Mouse (Mus musculus): ENCODE results near the gene Wnt10a. TPM values are rescaled to one million over a fixed set of nuclear protein-coding genes. Genes with fewer than 3 reads are reported as not detected.
A peak's percentile ranks its signal among the peaks of the same experiment; 100 is the strongest.

Wnt10a gene
- total and polyA plus RNA-seq, 3 experiments: 126 to 187 (median 155) TPM

- Histone ChIP-seq H3K4me2 (ENCODE audit: insufficient read depth, low read depth, poor library complexity, severe bottlenecking) (peak overlapping the region; percentile 84), H3K9ac (ENCODE audit: insufficient read depth, low read depth) (peak overlapping the region; percentile 27), H3K4me3 (replicated peaks in 1 of 3; ENCODE audit: low read depth in 2 of 3, low read length in 2 of 3, poor library complexity in 1 of 3) (peak overlapping the region; percentile 34 to 57 (median 47)), H3K9me3 (replicated peaks; ENCODE audit: low read length) (no peaks in the 10 kb centered on the region), H3K27ac (ENCODE audit: insufficient read depth, low read depth) (peak overlapping the region; percentile 91), H3K79me2 (replicated peaks; ENCODE audit: control insufficient read depth, extremely low read depth, insufficient read depth, poor library complexity, severe bottlenecking) (peaks cover 7% of the 10 kb centered on the region; the same call in 1 of the 2 replicates), H3K4me1 (ENCODE audit: control insufficient read depth in 1 of 2, insufficient read depth in 2 of 2) (peaks cover 44 to 93% of the 10 kb centered on the region in 2 experiments), H3K27me3 (replicated peaks) (no peaks in the 10 kb centered on the region), H3K36me3 (replicated peaks in 1 of 2; ENCODE audit: control insufficient read depth in 1 of 2, insufficient read depth in 1 of 2, low read length in 1 of 2) (peaks cover 0 to 75% of the 10 kb centered on the region in 2 experiments)
- in situ Hi-C loops (cut with MboI; ENCODE audit: low pct_ligation_motif_present, low pct_unique_long_range_greater_than_20kb, low sequenced_read_pairs) (no loop called here), dilution Hi-C loops (cut with MboI; ENCODE audit: extremely low pct_ligation_motif_present, extremely low pct_unique_long_range_greater_than_20kb, low sequenced_read_pairs) (no loop called here)
- TF ChIP-seq MAFK (IDR thresholded peaks at IDR 0.05; ENCODE audit: insufficient replicate concordance, low read length): peak; percentile 91
- TF ChIP-seq POLR2AphosphoS2 (IDR thresholded peaks at IDR 0.05; ENCODE audit: low read depth, low read length): no peak
- no peak for TF ChIP-seq ZC3H11A (IDR thresholded peaks at IDR 0.05; ENCODE audit: low read depth, low read length)
- TF ChIP-seq MAX (IDR thresholded peaks at IDR 0.05; ENCODE audit: low read length): peak; percentile 46; the same call in 1 of the 2 replicates
- no peak for TF ChIP-seq GABPA (IDR thresholded peaks at IDR 0.05; ENCODE audit: insufficient replicate concordance, low read depth, low read length)
- no peak for TF ChIP-seq JUND (conservative IDR thresholded peaks at IDR 0.05; ENCODE audit: low read depth, low read length)
- TF ChIP-seq CTCF (conservative IDR thresholded peaks at IDR 0.05 in 1 of 2, IDR thresholded peaks at IDR 0.05 in 1 of 2; ENCODE audit: low read depth in 2 of 2, low read length in 2 of 2): no peak
- no peak for TF ChIP-seq HCFC1 (IDR thresholded peaks at IDR 0.05; ENCODE audit: low read depth, low read length)
- 0 out of 2 replicates have a peak, but pooled peaks have one; percentile 32 for TF ChIP-seq MYC (IDR thresholded peaks at IDR 0.05; ENCODE audit: low read depth, low read length)
- no peak for TF ChIP-seq SMC3 (IDR thresholded peaks at IDR 0.05; ENCODE audit: low read depth, low read length)
- TF ChIP-seq ETS1 (conservative IDR thresholded peaks at IDR 0.05; ENCODE audit: low read depth, low read length): no peak
- DNase-seq (ENCODE audit: extremely low read depth): no peak
Observed at GRCm38 (mm10) chr1:74801631-74802140, 10.4 kb downstream of the Wnt10a start.

GRCm38 (mm10) chr1:74802795-74803656, 11.7 kb downstream of the Wnt10a start:
- dilution Hi-C loops (cut with MboI; ENCODE audit: extremely low pct_ligation_motif_present, extremely low pct_unique_long_range_greater_than_20kb, low sequenced_read_pairs): no loop called here
- Histone ChIP-seq H3K36me3 (replicated peaks in 1 of 2; ENCODE audit: control insufficient read depth in 1 of 2, insufficient read depth in 1 of 2, low read length in 1 of 2) (peaks cover 0 to 61% of the 10 kb centered on the region in 2 experiments), H3K27me3 (replicated peaks) (no peaks in the 10 kb centered on the region), H3K4me2 (ENCODE audit: insufficient read depth, low read depth, poor library complexity, severe bottlenecking) (peak overlapping the region; percentile 84), H3K79me2 (replicated peaks; ENCODE audit: control insufficient read depth, extremely low read depth, insufficient read depth, poor library complexity, severe bottlenecking) (peaks cover 7% of the 10 kb centered on the region; the same call in 1 of the 2 replicates), H3K9ac (ENCODE audit: insufficient read depth, low read depth) (peak overlapping the region; percentile 62), H3K9me3 (replicated peaks; ENCODE audit: low read length) (no peaks in the 10 kb centered on the region), H3K27ac (ENCODE audit: insufficient read depth, low read depth) (peak overlapping the region; percentile 91), H3K4me3 (replicated peaks in 1 of 3; ENCODE audit: low read depth in 2 of 3, low read length in 2 of 3, poor library complexity in 1 of 3) (peak overlapping the region; percentile 47 to 57 (median 57)), H3K4me1 (ENCODE audit: control insufficient read depth in 1 of 2, insufficient read depth in 2 of 2) (peaks cover 37 to 92% of the 10 kb centered on the region in 2 experiments)
- in situ Hi-C loops (cut with MboI; ENCODE audit: low pct_ligation_motif_present, low pct_unique_long_range_greater_than_20kb, low sequenced_read_pairs): no loop called here
- peak; percentile 81 for DNase-seq (ENCODE audit: extremely low read depth)
- TF ChIP-seq IRF4 (IDR thresholded peaks at IDR 0.05; ENCODE audit: low read depth, low read length): peak; percentile 63; the same call in 1 of the 2 replicates
- 0 out of 2 replicates have a peak, but pooled peaks have one; percentile 23 for TF ChIP-seq NELFE (IDR thresholded peaks at IDR 0.05; ENCODE audit: low read depth, low read length)
- TF ChIP-seq SIN3A (IDR thresholded peaks at IDR 0.05; ENCODE audit: low read length): 0 out of 2 replicates have a peak, but pooled peaks have one; percentile 23
- no peak for TF ChIP-seq JUN (IDR thresholded peaks at IDR 0.05; ENCODE audit: insufficient read depth, low read depth, low read length)
- peak; percentile 63 for TF ChIP-seq EP300 (IDR thresholded peaks at IDR 0.05; ENCODE audit: low read length)
- TF ChIP-seq NRF1 (IDR thresholded peaks at IDR 0.05; ENCODE audit: low read depth, low read length): peak; percentile 56
- TF ChIP-seq POLR2A (IDR thresholded peaks at IDR 0.05; ENCODE audit: low read depth, low read length): peak; percentile 59
- TF ChIP-seq ETS1 (conservative IDR thresholded peaks at IDR 0.05; ENCODE audit: low read depth, low read length): peak; percentile 54
- peak in 1 of 2 experiments; percentile 73; a peak in 2 of 4 replicates for TF ChIP-seq CTCF (conservative IDR thresholded peaks at IDR 0.05 in 1 of 2, IDR thresholded peaks at IDR 0.05 in 1 of 2; ENCODE audit: low read depth in 2 of 2, low read length in 2 of 2)
- TF ChIP-seq USF2 (conservative IDR thresholded peaks at IDR 0.05; ENCODE audit: low read depth, low read length): no peak
- peak; percentile 60 for TF ChIP-seq MXI1 (IDR thresholded peaks at IDR 0.05; ENCODE audit: low read depth, low read length)
- TF ChIP-seq MAX (IDR thresholded peaks at IDR 0.05; ENCODE audit: low read length): peak; percentile 72
- TF ChIP-seq CHD2 (IDR thresholded peaks at IDR 0.05; ENCODE audit: low read length): peak; percentile 32
- no peak for TF ChIP-seq E2F4 (IDR thresholded peaks at IDR 0.05; ENCODE audit: insufficient replicate concordance, low read depth, low read length)
- TF ChIP-seq TBP (conservative IDR thresholded peaks at IDR 0.05; ENCODE audit: low read depth, low read length): peak; percentile 41; the same call in 1 of the 2 replicates
- TF ChIP-seq GABPA (IDR thresholded peaks at IDR 0.05; ENCODE audit: insufficient replicate concordance, low read depth, low read length): no peak
- peak; percentile 91 for TF ChIP-seq TCF12 (IDR thresholded peaks at IDR 0.05; ENCODE audit: low read depth, low read length)
- TF ChIP-seq SMC3 (IDR thresholded peaks at IDR 0.05; ENCODE audit: low read depth, low read length): no peak; the same call in 1 of the 2 replicates
- no peak; the same call in none of the 2 replicates for TF ChIP-seq RAD21 (IDR thresholded peaks at IDR 0.05; ENCODE audit: low read depth, low read length)
- TF ChIP-seq UBTF (IDR thresholded peaks at IDR 0.05; ENCODE audit: low read depth, low read length): peak; percentile 96
- TF ChIP-seq RCOR1 (conservative IDR thresholded peaks at IDR 0.05; ENCODE audit: low read depth, low read length): peak; percentile 22; the same call in 1 of the 2 replicates
- peak; percentile 90 for TF ChIP-seq BHLHE40 (IDR thresholded peaks at IDR 0.05; ENCODE audit: low read depth, low read length)

All from CH12.LX (cell line).